Mouse (Mus musculus) large intestine, adult 2 months (tissue): ENCODE results near the gene Fam240b. TPM values are rescaled to one million over a fixed set of nuclear protein-coding genes. Genes with fewer than 3 reads are reported as not detected.

Experiments used
- DNase-seq: peaks from one replicate; pipeline ENCODE4 v3.0.0-alpha.2; 2012; ENCODE audit warnings: low read depth, low spot score
- WGBS: fragments of 180-500 bp; shearing (Covaris S2); methylation state at CpG from one replicate; pipeline ENCODE4 v1.1.7; 2018; 5-methylcytosine and 5-hydroxymethylcytosine counted together
- polyA plus RNA-seq: library from polyadenylated mRNA; depleted of rRNA; stranded (reverse); fragments of >200 nt; gene quantifications from 2 replicates; pipeline ENCODE4 v1.2.3, GENCODE M21; 2012; rRNA removed

The Fam240b gene
- polyA plus RNA-seq, 1 experiment: not detected

DNA sequence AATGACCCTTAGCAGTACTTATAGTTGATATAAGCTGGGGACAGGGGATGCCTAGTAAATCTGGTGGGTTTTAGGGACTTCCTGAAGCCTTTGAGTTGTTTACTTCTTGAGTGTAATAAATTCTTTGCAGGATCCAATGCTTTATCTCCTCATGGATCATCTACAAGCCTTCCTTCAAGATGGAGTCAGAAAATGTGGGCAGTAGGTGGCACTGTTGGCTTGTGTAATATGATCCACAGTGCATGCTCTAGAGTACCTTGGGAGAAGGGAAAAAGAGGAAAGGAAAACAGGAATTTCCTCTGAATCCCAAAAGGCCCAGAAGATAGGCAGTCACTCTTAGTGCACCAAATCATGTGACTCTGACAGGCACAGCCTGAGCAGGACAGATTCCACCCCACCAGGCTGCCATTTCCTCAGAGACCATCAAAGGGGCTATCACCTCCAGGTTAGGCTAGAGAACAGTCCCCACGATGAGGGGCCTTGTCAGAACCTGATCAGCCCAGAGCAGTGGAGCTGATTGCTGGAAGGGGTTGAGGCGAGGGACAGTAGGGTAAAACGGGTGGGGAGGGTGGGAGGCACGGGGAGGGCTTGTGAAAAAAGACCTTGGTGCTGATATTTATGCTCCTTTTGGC, 54.2 kb downstream of the Fam240b start:
- no peak for DNase-seq
- WGBS: 55% methylated on average over 4 of the region's 4 CpGs

DNA sequence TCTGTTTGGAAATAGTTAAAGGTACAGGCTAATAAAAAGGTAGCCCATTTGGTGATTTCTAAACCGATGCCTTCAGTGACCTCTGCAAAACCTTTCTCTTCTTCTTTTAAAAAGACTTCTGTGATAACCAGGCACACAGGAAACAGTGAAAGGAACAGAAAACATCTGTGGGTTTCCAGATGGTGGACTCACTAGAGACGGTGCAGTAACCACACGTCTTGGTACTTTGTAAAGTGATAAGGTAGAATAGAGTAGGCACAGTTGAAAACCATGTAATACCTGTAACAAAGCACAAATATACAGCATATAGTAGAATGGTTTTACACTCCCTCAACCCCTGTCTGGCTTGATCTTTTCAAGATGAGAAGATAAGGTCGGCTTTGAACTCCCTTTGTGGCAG, 57.0 kb downstream of the Fam240b start:
- 59% methylated on average over 4 of the region's 4 CpGs for WGBS
- no peak for DNase-seq

DNA sequence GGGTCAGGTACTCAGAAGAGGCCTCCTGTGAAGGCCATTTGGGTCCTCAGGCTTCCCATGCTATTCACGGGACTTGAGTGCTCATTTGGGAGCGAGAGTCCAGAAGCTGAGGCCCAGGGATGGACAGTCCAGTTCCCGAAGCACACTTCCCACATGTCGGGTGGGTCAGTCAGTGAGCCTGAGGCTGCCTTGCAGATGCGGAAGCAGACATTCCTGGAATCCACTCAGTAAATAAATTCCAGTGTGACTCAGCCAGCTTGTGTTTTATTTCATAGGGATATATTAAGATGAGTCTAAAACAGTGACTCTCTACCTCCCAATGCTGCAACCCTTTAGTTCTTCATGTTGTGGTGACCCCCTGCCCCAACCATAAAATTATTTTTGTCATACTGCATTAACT, 58.1 kb downstream of the Fam240b start:
- DNase-seq: no peak
- WGBS: 46% methylated on average over 5 of the region's 5 CpGs

DNA sequence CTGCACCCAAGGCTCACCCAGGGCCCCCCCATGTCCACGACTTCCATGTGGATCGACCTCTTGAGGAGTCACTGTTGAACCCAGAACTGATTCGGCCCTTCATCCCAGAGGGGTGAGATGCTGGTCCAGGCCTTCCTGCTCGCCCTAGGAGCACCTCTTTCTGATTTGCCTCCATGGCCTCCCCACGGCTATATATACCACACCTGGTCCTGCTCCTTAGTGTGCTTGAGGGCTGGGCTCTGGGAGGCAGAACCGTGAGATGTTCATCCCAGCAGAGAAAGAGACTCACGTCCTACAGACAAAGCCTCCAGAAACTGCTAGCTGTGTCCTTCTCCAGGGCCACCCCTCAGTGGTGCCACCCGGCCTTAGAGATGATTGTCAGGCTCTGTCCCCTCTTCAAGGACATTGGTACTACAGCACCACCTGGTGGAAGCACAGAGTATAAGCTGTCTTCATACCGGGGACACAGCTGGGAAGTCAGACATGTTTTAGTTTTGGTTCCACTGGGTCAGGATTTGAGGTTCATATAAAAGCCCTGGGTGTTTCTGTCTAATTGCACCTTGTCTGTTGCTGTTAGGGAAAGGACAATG, 58.6 kb downstream of the Fam240b start:
- WGBS: 57% methylated on average over 9 of the region's 9 CpGs
- peak; percentile 53 for DNase-seq

DNA sequence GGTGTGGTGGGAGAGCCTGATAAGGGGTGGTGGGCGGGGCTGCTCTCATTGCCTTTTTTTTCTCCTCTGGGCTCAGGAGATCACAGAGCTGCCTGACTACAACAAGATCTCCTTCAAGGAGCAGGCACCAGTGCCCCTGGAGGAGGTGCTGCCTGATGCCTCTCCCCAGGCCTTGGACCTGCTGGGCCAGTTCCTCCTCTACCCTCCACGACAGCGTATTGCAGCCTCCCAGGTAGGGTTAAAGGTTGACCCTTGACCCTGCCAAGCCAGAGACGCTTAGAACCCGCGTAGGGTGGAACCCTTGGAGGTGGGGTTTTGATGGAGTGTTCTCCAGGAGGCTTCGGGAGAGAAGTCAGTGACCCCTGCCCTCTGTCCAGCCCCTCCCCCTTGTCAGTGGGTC, 59.8 kb downstream of the Fam240b start:
- WGBS: 48% methylated on average over 7 of the region's 7 CpGs
- no peak for DNase-seq

DNA sequence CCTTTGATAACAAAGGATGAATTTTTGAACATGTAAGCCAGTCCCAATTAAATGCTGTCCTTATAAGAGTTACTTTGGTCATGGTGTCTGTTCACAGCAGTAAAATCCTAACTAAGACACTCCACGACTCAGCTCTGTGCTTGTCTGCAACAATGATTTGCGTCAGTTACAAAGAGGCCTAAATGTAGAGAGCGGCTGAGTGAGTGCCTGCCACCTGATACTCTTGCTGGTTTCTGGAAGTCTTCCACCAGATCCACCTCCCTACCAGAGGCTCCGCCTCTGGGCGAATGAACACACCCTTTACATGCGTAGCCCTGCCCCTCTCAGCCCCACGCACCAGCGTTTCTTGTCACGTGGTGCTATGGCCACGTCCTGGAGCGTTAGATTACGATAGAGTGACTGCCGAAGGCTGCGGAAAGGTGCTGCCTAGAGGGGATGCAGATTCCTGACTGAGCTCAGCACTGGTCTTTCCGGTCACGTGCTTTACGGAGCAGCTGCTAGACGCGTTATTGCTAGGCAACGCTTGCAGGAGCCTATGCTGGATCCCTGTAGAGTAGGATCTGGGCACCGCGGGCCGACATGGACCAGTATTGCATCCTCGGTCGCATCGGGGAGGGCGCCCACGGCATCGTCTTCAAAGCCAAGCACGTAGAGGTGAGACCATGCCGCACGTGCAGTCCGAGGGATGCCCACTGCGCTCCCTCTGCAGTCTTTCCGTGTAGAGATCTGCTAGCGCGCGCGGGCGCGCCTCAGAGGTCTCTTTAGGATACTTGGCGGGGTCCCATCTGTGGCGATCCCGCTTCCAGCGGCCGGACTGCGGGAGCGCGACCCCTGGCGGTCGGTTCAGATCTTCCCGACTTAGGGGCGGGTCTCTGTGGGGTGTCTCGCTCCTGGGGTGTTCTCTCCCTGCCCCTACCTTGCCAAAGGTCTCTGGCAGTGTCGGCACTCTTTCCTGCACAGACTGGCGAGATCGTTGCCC, 65.3 kb downstream of the Fam240b start, which contains the start of gene Cdk20:
TSS of gene Cdk20 (plus strand) at position 298 of the 979 bp plus-strand sequence.
- under 1% methylated on average over 57 of the region's 57 CpGs for WGBS
- DNase-seq: peak; percentile 84

Other genes starting within 250 kb of the Fam240b start
- 2.3 and 5.5 TPM in 2 replicates for gene Cdc14b, start 222.5 kb downstream of the Fam240b start, polyA plus RNA-seq
- gene Aaed1, start 185.1 kb downstream of the Fam240b start, polyA plus RNA-seq: 6.8 and 9.8 TPM in 2 replicates
- gene Ctsl, start 126.9 kb downstream of the Fam240b start, polyA plus RNA-seq: 35.1 and 44.4 TPM in 2 replicates
- gene Cdk20, start 65.5 kb downstream of the Fam240b start, polyA plus RNA-seq: 5.3 and 6.3 TPM in 2 replicates